Mouse (Mus musculus) kidney, adult 18-20 months (tissue): Measurements from ENCODE around the gene Bag6.

Experiments
- DNase-seq: peaks from one replicate; pipeline ENCODE4 v3.0.0; 2021

Gene Bag6

DNA sequence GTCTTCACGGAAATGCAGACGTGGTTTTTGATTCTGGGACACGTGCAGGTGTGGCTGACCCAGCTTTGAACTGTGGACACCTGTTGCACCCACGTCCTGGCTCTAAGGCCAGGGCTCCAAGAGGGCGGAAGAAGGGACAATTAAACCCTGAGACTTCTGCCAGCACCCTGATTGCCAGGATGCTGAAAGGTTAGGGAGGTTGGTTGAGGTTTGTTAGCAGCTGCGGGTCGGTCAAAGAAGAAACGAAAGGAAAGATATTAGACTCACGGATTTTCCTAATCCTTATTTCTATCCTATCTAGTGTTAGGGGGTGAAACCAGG, 61.3 kb downstream of the Bag6 start:
- DNase-seq: no peak
